Mouse (Mus musculus) brain, embryonic 14.5 days (tissue): Measurements from ENCODE around the gene Pimreg.

Experiments used
- CTCF ChIP-seq: fragments of 200-500 bp; IDR thresholded peaks from 2 replicates; pipeline ENCODE4 v1.5.1; 2012; ENCODE audit warnings: inconsistent platforms, mild to moderate bottlenecking, moderate library complexity, borderline replicate concordance; ENCODE audit not compliant: insufficient read depth, insufficient read length; ENCODE audit errors: extremely low read depth
- POLR2A ChIP-seq: fragments of 200-500 bp; IDR thresholded peaks from 2 replicates; pipeline ENCODE4 v1.6.1; 2012; ENCODE audit warnings: mild to moderate bottlenecking, inconsistent platforms, borderline replicate concordance; ENCODE audit not compliant: poor library complexity, insufficient read depth, insufficient read length, severe bottlenecking; ENCODE audit errors: extremely low read depth

- no peak for TF ChIP-seq POLR2A
- TF ChIP-seq CTCF: no peak
These were observed 503 bp upstream of the Pimreg start for GRCm38 (mm10) chr11:72041290-72041767.
